ENCODE assay signal across 8 mouse cellular contexts in genomic region chr11:116624131-116624832, GRCm38 (mm10). TPM values are rescaled to one million over a fixed set of nuclear protein-coding genes. Genes with fewer than 3 reads are reported as not detected.
A peak's percentile ranks its signal among the peaks of the same experiment; 100 is the strongest.
DNase-seq lines count a peak whose midpoint lies in the region; ATAC-seq lines count a peak whose summit lies in the region.

No protein-coding gene starts in this region.

- peaks cover 8% of the 10 kb centered on the region; the same call in 1 of the 2 replicates for H3K27me3 ChIP-seq in embryonic facial prominence, embryonic 11.5 days (ENCODE audit: control insufficient read depth, insufficient read depth, low read length)
- no peaks in the 10 kb centered on the region for H3K27me3 ChIP-seq in heart, embryonic 11.5 days (ENCODE audit: control insufficient read depth, insufficient read depth, low read length)
- H3K27me3 ChIP-seq in kidney, embryonic 15.5 days = no peaks in the 10 kb centered on the region

- peak overlapping the region; percentile 93 for H3K4me2 ChIP-seq in embryonic facial prominence, embryonic 11.5 days (ENCODE audit: low read depth, low read length)
- H3K4me2 ChIP-seq in heart, embryonic 11.5 days = peak overlapping the region; percentile 90
- H3K4me2 ChIP-seq in kidney, embryonic 15.5 days = peak overlapping the region; percentile 81

- no peaks in the 10 kb centered on the region for H3K9me3 ChIP-seq in embryonic facial prominence, embryonic 11.5 days (replicated peaks; ENCODE audit: control insufficient read depth, low read length)
- H3K9me3 ChIP-seq in heart, embryonic 11.5 days (replicated peaks; ENCODE audit: control insufficient read depth, low read length) = no peaks in the 10 kb centered on the region
- no peaks in the 10 kb centered on the region for H3K9me3 ChIP-seq in kidney, embryonic 15.5 days (replicated peaks)

- ATAC-seq in embryonic facial prominence, embryonic 11.5 days (replicated peaks; ENCODE audit: insufficient number of reproducible peaks, low FRiP score, low TSS enrichment, low read depth) = no peak
- ATAC-seq in heart, embryonic 11.5 days (replicated peaks; ENCODE audit: insufficient number of reproducible peaks, low FRiP score, low TSS enrichment) = peak; percentile 76
- peak; percentile 62 for ATAC-seq in kidney, embryonic 15.5 days (replicated peaks; ENCODE audit: low FRiP score)

- H3K4me3 ChIP-seq in embryonic facial prominence, embryonic 11.5 days (ENCODE audit: low read depth, low read length) = peak overlapping the region; percentile 64
- H3K4me3 ChIP-seq in heart, embryonic 11.5 days (ENCODE audit: low read depth, low read length) = peak overlapping the region; percentile 72
- H3K4me3 ChIP-seq in kidney, embryonic 15.5 days (replicated peaks) = peak overlapping the region; percentile 58

- DNase-seq in right cerebral cortex, postnatal 14 days = peak; percentile 37
- no peak for DNase-seq in right cerebral cortex, adult 2 months (ENCODE audit: low spot score in 2 of 2)
- DNase-seq in embryonic facial prominence, embryonic 11.5 days (ENCODE audit: low spot score) = peak; percentile 82
- DNase-seq in lung, postnatal 4 days = peak; percentile 91 to 92
- DNase-seq in retina, postnatal 7 days (ENCODE audit: low read depth, low spot score) = peak; percentile 75
- DNase-seq in yolk sac, embryonic 10.5 days (ENCODE audit: low spot score) = peak; percentile 92

- 13% methylated on average over 42 of the region's 42 CpGs for WGBS in embryonic facial prominence, embryonic 11.5 days
- 13% methylated on average over 42 of the region's 42 CpGs for WGBS in heart, embryonic 11.5 days (ENCODE audit: insufficient replicate concordance)
- WGBS in kidney, embryonic 15.5 days = 12% methylated on average over 42 of the region's 42 CpGs

- H3K36me3 ChIP-seq in embryonic facial prominence, embryonic 11.5 days (replicated peaks; ENCODE audit: control insufficient read depth, insufficient read depth, low read depth, low read length) = no peaks in the 10 kb centered on the region
- H3K36me3 ChIP-seq in heart, embryonic 11.5 days (ENCODE audit: control insufficient read depth, insufficient read depth, low read length) = no peaks in the 10 kb centered on the region
- H3K36me3 ChIP-seq in kidney, embryonic 15.5 days = no peaks in the 10 kb centered on the region

- peaks cover 3% of the 10 kb centered on the region; the same call in 1 of the 2 replicates for H3K4me1 ChIP-seq in embryonic facial prominence, embryonic 11.5 days (ENCODE audit: control insufficient read depth, insufficient read depth, low read length)
- peaks cover 65% of the 10 kb centered on the region for H3K4me1 ChIP-seq in heart, embryonic 11.5 days (ENCODE audit: control insufficient read depth, insufficient read depth, low read length)
- peaks cover 55% of the 10 kb centered on the region for H3K4me1 ChIP-seq in kidney, embryonic 15.5 days

- peak overlapping the region; percentile 64 for H3K9ac ChIP-seq in embryonic facial prominence, embryonic 11.5 days (replicated peaks; ENCODE audit: low read length)
- peak overlapping the region; percentile 66 for H3K9ac ChIP-seq in heart, embryonic 11.5 days (ENCODE audit: low read depth, low read length)
- H3K9ac ChIP-seq in kidney, embryonic 15.5 days = peak overlapping the region; percentile 63

- no peak overlapping the region for H3K27ac ChIP-seq in embryonic facial prominence, embryonic 11.5 days (replicated peaks; ENCODE audit: low read depth, low read length)
- peak overlapping the region; percentile 59 for H3K27ac ChIP-seq in heart, embryonic 11.5 days (ENCODE audit: low read depth, low read length)
- H3K27ac ChIP-seq in kidney, embryonic 15.5 days = no peak overlapping the region; the same call in 1 of the 2 replicates

RNA-seq across cellular contexts. Expression of gene Rhbdf2, which starts 2.5 kb away (rescaled TPM):
- 2.8 and 3.1 TPM in 2 replicates for polyA plus RNA-seq in embryonic facial prominence, embryonic 11.5 days (2014; fragmentation: Nextera tagmentation; extraction: Ambion mirVana)
- 5.0 and 6.0 TPM in 2 replicates for polyA plus RNA-seq in heart, embryonic 11.5 days (2014; fragmentation: Nextera tagmentation; extraction: Ambion mirVana)
- polyA plus RNA-seq in kidney, embryonic 15.5 days (2015; fragmentation: Nextera tagmentation; extraction: Ambion mirVana) = 9.5 and 9.8 TPM in 2 replicates

RNA-seq across cellular contexts. Expression of gene Prcd, which starts 29.1 kb away (rescaled TPM):
- 0.43 and 0.77 TPM in 2 replicates for polyA plus RNA-seq in embryonic facial prominence, embryonic 11.5 days (2014; fragmentation: Nextera tagmentation; extraction: Ambion mirVana)
- 0.35 and 0.92 TPM in 2 replicates for polyA plus RNA-seq in heart, embryonic 11.5 days (2014; fragmentation: Nextera tagmentation; extraction: Ambion mirVana)
- polyA plus RNA-seq in kidney, embryonic 15.5 days (2015; fragmentation: Nextera tagmentation; extraction: Ambion mirVana) = 1.1 and 1.6 TPM in 2 replicates

RNA-seq across cellular contexts. Expression of gene Cygb, which starts 29.8 kb away (rescaled TPM):
- 3.5 and 3.8 TPM in 2 replicates for polyA plus RNA-seq in embryonic facial prominence, embryonic 11.5 days (2014; fragmentation: Nextera tagmentation; extraction: Ambion mirVana)
- polyA plus RNA-seq in heart, embryonic 11.5 days (2014; fragmentation: Nextera tagmentation; extraction: Ambion mirVana) = 1.1 and 1.2 TPM in 2 replicates
- 13.7 and 16.0 TPM in 2 replicates for polyA plus RNA-seq in kidney, embryonic 15.5 days (2015; fragmentation: Nextera tagmentation; extraction: Ambion mirVana)

RNA-seq across cellular contexts. Expression of gene Aanat, which starts 38.0 kb away (rescaled TPM):
- polyA plus RNA-seq in embryonic facial prominence, embryonic 11.5 days (2014; fragmentation: Nextera tagmentation; extraction: Ambion mirVana) = not detected in 2 replicates
- not detected in 2 replicates for polyA plus RNA-seq in heart, embryonic 11.5 days (2014; fragmentation: Nextera tagmentation; extraction: Ambion mirVana)
- not detected in 2 replicates for polyA plus RNA-seq in kidney, embryonic 15.5 days (2015; fragmentation: Nextera tagmentation; extraction: Ambion mirVana)

RNA-seq across cellular contexts. Expression of gene Ube2o, which starts 43.0 kb away (rescaled TPM):
- polyA plus RNA-seq in embryonic facial prominence, embryonic 11.5 days (2014; fragmentation: Nextera tagmentation; extraction: Ambion mirVana) = 17.2 and 17.4 TPM in 2 replicates
- 14.7 and 17.1 TPM in 2 replicates for polyA plus RNA-seq in heart, embryonic 11.5 days (2014; fragmentation: Nextera tagmentation; extraction: Ambion mirVana)
- 7.3 and 7.4 TPM in 2 replicates for polyA plus RNA-seq in kidney, embryonic 15.5 days (2015; fragmentation: Nextera tagmentation; extraction: Ambion mirVana)

Comparison
In these comparisons a context has a peak if more than half of its experiments do, and no peak if none do; other contexts are left out.
1. DNase-seq: peak in right cerebral cortex, postnatal 14 days (single experiment), embryonic facial prominence, embryonic 11.5 days (single experiment), lung, postnatal 4 days (2 of 2), retina, postnatal 7 days (single experiment) and yolk sac, embryonic 10.5 days (single experiment); none in right cerebral cortex, adult 2 months (0 of 2).
2. Peak in every context shown above with its lines, with median percentiles within 50 percentile points of each other: H3K4me2 ChIP-seq, H3K4me3 ChIP-seq and H3K9ac ChIP-seq.